Mouse (Mus musculus) heart, adult 2 months (tissue): ENCODE measurements around the gene Fam20c. TPM values are rescaled to one million over a fixed set of nuclear protein-coding genes. Genes with fewer than 3 reads are reported as not detected.

ENCODE experiments used
- DNase-seq, 2 experiments: peaks; one replicate each; pipeline ENCODE4 v3.0.0; 2021
- H3K27ac ChIP-seq: fragments of 200-600 bp; 2 replicates; pipeline ENCODE4 v1.8.1; 2022
- H3K27me3 ChIP-seq: fragments of 200-500 bp; 2 replicates; pipeline ENCODE4 v1.6.1; 2012; ENCODE audit warnings: mild to moderate bottlenecking, low read length, inconsistent platforms, mixed read lengths; ENCODE audit not compliant: control insufficient read depth, insufficient read depth
- H3K36me3 ChIP-seq: fragments of 200-500 bp; 2 replicates; pipeline ENCODE4 v1.6.1; 2012; ENCODE audit warnings: low read length, inconsistent platforms; ENCODE audit not compliant: control insufficient read depth, insufficient read depth
- H3K4me1 ChIP-seq: fragments of 200-500 bp; 2 replicates; pipeline ENCODE4 v1.6.1; 2011; ENCODE audit warnings: low read length; ENCODE audit not compliant: control insufficient read depth, insufficient read depth
- H3K4me3 ChIP-seq: fragments of 200-600 bp; 2 replicates; pipeline ENCODE4 v1.8.1; 2022
- H3K79me2 ChIP-seq: fragments of 200-500 bp; replicated peaks from 2 replicates; pipeline ENCODE4 v1.6.1; 2012; ENCODE audit warnings: mild to moderate bottlenecking, inconsistent platforms, low read length, moderate library complexity, mixed read lengths; ENCODE audit not compliant: control insufficient read depth, insufficient read depth
- H3K9ac ChIP-seq: fragments of 200-500 bp; 2 replicates; pipeline ENCODE4 v1.6.1; 2012; ENCODE audit warnings: low read depth, mild to moderate bottlenecking, control low read depth, inconsistent platforms, low read length, mixed read lengths
- CTCF ChIP-seq: fragments of 200-600 bp; IDR thresholded peaks from 2 replicates; pipeline ENCODE4 v1.8.1; 2022; ENCODE audit warnings: antibody characterized with exemption, mild to moderate bottlenecking, moderate library complexity
- EP300 ChIP-seq: fragments of 200-500 bp; IDR thresholded peaks from 2 replicates; pipeline ENCODE4 v1.6.1; 2011; ENCODE audit warnings: low read depth, low read length, control low read depth; ENCODE audit not compliant: insufficient read depth
- POLR2A ChIP-seq: fragments of 200-500 bp; IDR thresholded peaks from 2 replicates; pipeline ENCODE4 v1.6.1; 2011; ENCODE audit warnings: mild to moderate bottlenecking, low read depth, low read length, control low read depth; ENCODE audit not compliant: insufficient read depth
- WGBS: fragments of 180-500 bp; shearing (Covaris S2); methylation state at CpG from one replicate; pipeline ENCODE4 v1.1.7; 2018; 5-methylcytosine and 5-hydroxymethylcytosine counted together
- intact Hi-C: fragments of 180-260 bp; cut with DNase I; formaldehyde crosslinking; loops from one replicate; pipeline ENCODE4 v1.15.1; 2025
- polyA plus RNA-seq: library from polyadenylated mRNA; depleted of rRNA; stranded (reverse); fragments of >200 nt; gene quantifications from 2 replicates; pipeline ENCODE4 v1.2.3, GENCODE M21; 2012
- total RNA-seq, 2 experiments: library from RNA; stranded (reverse); gene quantifications; 2 replicates each; pipeline ENCODE4 v1.2.3; 2021

Fam20c gene
- total and polyA plus RNA-seq, 3 experiments = 10.0 to 14.7 (median 11.3) TPM

GRCm38 (mm10) chr5:138801588-138802116, 47.3 kb downstream of the Fam20c start:
- H3K4me3 ChIP-seq = no peak overlapping the region
- H3K27me3 ChIP-seq = no peaks in the 10 kb centered on the region
- H3K4me1 ChIP-seq = no peaks in the 10 kb centered on the region
- no peaks in the 10 kb centered on the region for H3K79me2 ChIP-seq
- no peak for TF ChIP-seq CTCF
- no peak for TF ChIP-seq POLR2A
- TF ChIP-seq EP300 = no peak
- DNase-seq = no peak
- intact Hi-C loops = no loop called here
- WGBS = 73% methylated on average over 7 of the region's 7 CpGs
- H3K36me3 ChIP-seq = no peaks in the 10 kb centered on the region
- H3K9ac ChIP-seq = no peak overlapping the region
- H3K27ac ChIP-seq = no peak overlapping the region

- intact Hi-C loops = no loop called here
- 91% methylated on average over 5 of the region's 5 CpGs for WGBS
- Histone ChIP-seq H3K4me1 (no peaks in the 10 kb centered on the region), H3K9ac (no peak overlapping the region), H3K4me3 (no peak overlapping the region), H3K27me3 (no peaks in the 10 kb centered on the region), H3K79me2 (no peaks in the 10 kb centered on the region), H3K36me3 (no peaks in the 10 kb centered on the region), H3K27ac (no peak overlapping the region)
- DNase-seq = no peak
- TF ChIP-seq EP300 (no peak), POLR2A (no peak), CTCF (no peak)
Observed at GRCm38 (mm10) chr5:138804286-138804685, 50.0 kb downstream of the Fam20c start.

- Histone ChIP-seq H3K27ac (no peak overlapping the region), H3K79me2 (no peaks in the 10 kb centered on the region), H3K36me3 (no peaks in the 10 kb centered on the region), H3K4me1 (no peaks in the 10 kb centered on the region), H3K9ac (no peak overlapping the region), H3K4me3 (no peak overlapping the region), H3K27me3 (no peaks in the 10 kb centered on the region)
- no peak for TF ChIP-seq POLR2A
- no peak for TF ChIP-seq EP300
- no peak for TF ChIP-seq CTCF
- DNase-seq = no peak
- intact Hi-C loops = no loop called here
- 79% methylated on average over 6 of the region's 6 CpGs for WGBS
Observed at GRCm38 (mm10) chr5:138809767-138810166, 55.5 kb downstream of the Fam20c start.

GRCm38 (mm10) chr5:138819780-138820179, 65.5 kb downstream of the Fam20c start, which contains the start of gene Gm5294:
Gene Gm5294, plus strand, starts transcription at chr5:138820080.
- WGBS = 26% methylated on average over 21 of the region's 21 CpGs
- no peaks in the 10 kb centered on the region for H3K36me3 ChIP-seq
- no peak for DNase-seq
- peaks cover 11% of the 10 kb centered on the region for H3K27me3 ChIP-seq
- H3K9ac ChIP-seq = no peak within 1 kb of the TSS
- intact Hi-C loops = no loop called here
- no peak within 1 kb of the TSS for H3K27ac ChIP-seq
- TF ChIP-seq CTCF = no peak
- TF ChIP-seq POLR2A = no peak
- TF ChIP-seq EP300 = no peak
- no peaks in the 10 kb centered on the region for H3K79me2 ChIP-seq
- no peaks in the 10 kb centered on the region for H3K4me1 ChIP-seq
- H3K4me3 ChIP-seq = no peak within 1 kb of the TSS

- 2% methylated on average over 39 of the region's 39 CpGs for WGBS
- no peak overlapping the region for H3K4me3 ChIP-seq
- intact Hi-C loops = no loop called here
Observed at GRCm38 (mm10) chr5:138820717-138821332, 66.5 kb downstream of the Fam20c start.

GRCm38 (mm10) chr5:138825090-138825489, 70.8 kb downstream of the Fam20c start:
- intact Hi-C loops = no loop called here
- H3K27me3 ChIP-seq = peaks cover 8% of the 10 kb centered on the region

More at GRCm38 (mm10) chr5:138820717-138821332, 66.5 kb downstream of the Fam20c start:
- Histone ChIP-seq H3K36me3 (no peaks in the 10 kb centered on the region), H3K9ac (0 out of 2 replicates have a peak overlapping the region, but pooled peaks have one; percentile 2), H3K4me1 (no peaks in the 10 kb centered on the region), H3K27me3 (peaks cover 11% of the 10 kb centered on the region), H3K79me2 (no peaks in the 10 kb centered on the region), H3K27ac (no peak overlapping the region)
- no peak for TF ChIP-seq EP300
- DNase-seq = no peak

More at GRCm38 (mm10) chr5:138825090-138825489, 70.8 kb downstream of the Fam20c start:
- Histone ChIP-seq H3K27ac (no peak overlapping the region), H3K4me1 (no peaks in the 10 kb centered on the region), H3K36me3 (no peaks in the 10 kb centered on the region), H3K4me3 (no peak overlapping the region), H3K79me2 (no peaks in the 10 kb centered on the region), H3K9ac (no peak overlapping the region)
- 53% methylated on average over 3 of the region's 3 CpGs for WGBS
- DNase-seq = no peak
- no peak for TF ChIP-seq EP300
